Comparison of ENCODE assay signal across 14 mouse cellular contexts in the genomic region with DNA sequence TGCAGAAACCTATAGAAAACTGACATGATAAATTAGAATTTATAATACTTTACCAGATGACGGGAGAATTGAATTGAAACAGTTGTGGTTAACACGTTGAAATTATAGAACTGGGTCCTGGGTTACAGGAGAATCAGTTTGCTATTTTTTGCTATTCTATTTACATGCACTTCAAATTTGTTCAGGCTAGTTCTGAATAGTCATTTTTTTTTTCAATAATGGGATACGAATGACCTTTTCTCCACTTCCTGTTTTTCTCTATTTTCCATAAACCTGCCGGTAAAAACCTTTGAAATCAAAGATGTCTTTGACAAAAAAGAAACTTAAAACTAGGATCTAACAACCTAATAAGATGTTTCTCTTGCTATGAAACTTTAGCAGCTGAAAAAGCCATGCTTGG. TPM values are rescaled to one million over a fixed set of nuclear protein-coding genes. Genes with fewer than 3 reads are reported as not detected.
DNase-seq lines count a peak whose midpoint lies in the region; ATAC-seq and TF ChIP-seq lines count a peak whose summit lies in the region.
"Had no signal": no experiment of that assay in that cellular context is flagged by ENCODE, and none has a peak within 500 bp of the region (broad histone marks: within the 10 kb centered on the region; RNA-seq: fewer than 3 reads in every experiment).

No protein-coding gene starts in this region.

- no peaks in the 10 kb centered on the region for H3K36me3 ChIP-seq in heart, embryonic 12.5 days
- H3K36me3 ChIP-seq in lung, embryonic 16.5 days (ENCODE audit: control insufficient read depth, insufficient read depth, low read length), result no peaks in the 10 kb centered on the region
- no peaks in the 10 kb centered on the region for H3K36me3 ChIP-seq in intestine, embryonic 14.5 days (ENCODE audit: control insufficient read depth, insufficient read depth, low read length)
- no peaks in the 10 kb centered on the region for H3K36me3 ChIP-seq in small intestine, adult 2 months (ENCODE audit: control insufficient read depth, insufficient read depth, low read length)

- no peak for DNase-seq in heart, postnatal 36 days
- no peak for DNase-seq in lung, postnatal 36 days
- no peak for DNase-seq in intestine, embryonic 14.5 days (ENCODE audit: low spot score)
- no peak for DNase-seq in layer of hippocampus, postnatal 25 days (ENCODE audit: extremely low spot score in 1 of 2, low spot score in 1 of 2)
- no peak for DNase-seq in cerebellum, postnatal 14 days
- DNase-seq: adrenal gland, adult 8-10 months; embryo, embryonic 11 days; forebrain, postnatal 0 days; right cerebral cortex, postnatal 4 days; thymus, adult 18-20 months had no signal

- no peaks in the 10 kb centered on the region for H3K27me3 ChIP-seq in heart, embryonic 12.5 days (replicated peaks)
- H3K27me3 ChIP-seq in lung, embryonic 16.5 days (ENCODE audit: control insufficient read depth, insufficient read depth, low read depth, low read length), result no peaks in the 10 kb centered on the region
- no peaks in the 10 kb centered on the region for H3K27me3 ChIP-seq in intestine, embryonic 14.5 days (replicated peaks; ENCODE audit: control insufficient read depth, insufficient read depth, low read length)
- no peaks in the 10 kb centered on the region for H3K27me3 ChIP-seq in small intestine, adult 2 months (ENCODE audit: control insufficient read depth, insufficient read depth, low read length)
- H3K27me3 ChIP-seq: Patski had no signal

- H3K4me1 ChIP-seq in heart, embryonic 12.5 days (replicated peaks), result peaks cover 22% of the 10 kb centered on the region
- peaks cover 12% of the 10 kb centered on the region for H3K4me1 ChIP-seq in lung, embryonic 16.5 days (replicated peaks; ENCODE audit: control insufficient read depth, insufficient read depth, low read length)
- peaks cover 16% of the 10 kb centered on the region for H3K4me1 ChIP-seq in intestine, embryonic 14.5 days (replicated peaks; ENCODE audit: control insufficient read depth, insufficient read depth, low read length)
- H3K4me1 ChIP-seq in small intestine, adult 2 months (ENCODE audit: control insufficient read depth, insufficient read depth, insufficient read length, low read length), result peaks cover 8% of the 10 kb centered on the region; the same call in 1 of the 2 replicates

- 0 out of 2 replicates have a peak overlapping the region, but pooled peaks have one; percentile 11 for H3K9ac ChIP-seq in heart, embryonic 12.5 days
- H3K9ac ChIP-seq in lung, embryonic 16.5 days (ENCODE audit: low read length), result peak overlapping the region; percentile 32; the same call in 1 of the 2 replicates
- no peak overlapping the region for H3K9ac ChIP-seq in intestine, embryonic 14.5 days (ENCODE audit: low read length)
- H3K9ac ChIP-seq: forebrain, postnatal 0 days had no signal

- no peak for TF ChIP-seq CTCF in small intestine, adult 2 months (IDR thresholded peaks at IDR 0.05; ENCODE audit: extremely low read depth, insufficient read length, insufficient replicate concordance, low read depth, low read length)

- intact Hi-C loops in heart, postnatal 36 days (cut with DNase I), result no loop called here

- peak overlapping the region; percentile 43 for H3K4me2 ChIP-seq in heart, embryonic 12.5 days
- H3K4me2 ChIP-seq in lung, embryonic 16.5 days (ENCODE audit: low read depth, low read length), result peak overlapping the region; percentile 42
- peak overlapping the region; percentile 31 for H3K4me2 ChIP-seq in intestine, embryonic 14.5 days (ENCODE audit: low read length)

- WGBS in heart, embryonic 12.5 days, result 70% methylated on average over 4 of the region's 4 CpGs
- WGBS in lung, embryonic 16.5 days, result 47% methylated on average over 4 of the region's 4 CpGs
- WGBS in intestine, embryonic 14.5 days, result 68% methylated on average over 4 of the region's 4 CpGs
- WGBS in small intestine, adult 2 months, result 42% methylated on average over 4 of the region's 4 CpGs

- peak overlapping the region; percentile 77 for H3K27ac ChIP-seq in heart, embryonic 12.5 days (ENCODE audit: poor library complexity, severe bottlenecking)
- peak overlapping the region; percentile 91 for H3K27ac ChIP-seq in lung, embryonic 16.5 days (ENCODE audit: low read length)
- H3K27ac ChIP-seq in intestine, embryonic 14.5 days (ENCODE audit: low read depth), result peak overlapping the region; percentile 8
- peak overlapping the region; percentile 81 for H3K27ac ChIP-seq in small intestine, adult 2 months (ENCODE audit: insufficient read depth, low read depth, low read length)

- no peak for ATAC-seq in heart, embryonic 12.5 days (ENCODE audit: insufficient number of reproducible peaks, low FRiP score)
- ATAC-seq in lung, embryonic 16.5 days (ENCODE audit: low read depth), result no peak
- ATAC-seq in intestine, embryonic 14.5 days (replicated peaks; ENCODE audit: low FRiP score, low TSS enrichment, low read depth), result no peak
- ATAC-seq: forebrain, postnatal 0 days had no signal

- H3K4me3 ChIP-seq in heart, embryonic 12.5 days, result no peak overlapping the region
- peak overlapping the region; percentile 34 for H3K4me3 ChIP-seq in lung, embryonic 16.5 days (ENCODE audit: low read length)
- no peak overlapping the region for H3K4me3 ChIP-seq in intestine, embryonic 14.5 days (ENCODE audit: low read depth, low read length)
- no peak overlapping the region for H3K4me3 ChIP-seq in small intestine, adult 2 months (ENCODE audit: low read depth, low read length)

- TF ChIP-seq POLR2A in small intestine, adult 2 months (IDR thresholded peaks at IDR 0.05; ENCODE audit: low read depth, low read length), result no peak

- no peaks in the 10 kb centered on the region for H3K9me3 ChIP-seq in heart, embryonic 12.5 days (replicated peaks)
- no peaks in the 10 kb centered on the region for H3K9me3 ChIP-seq in lung, embryonic 16.5 days (ENCODE audit: control insufficient read depth, low read length)
- no peaks in the 10 kb centered on the region for H3K9me3 ChIP-seq in intestine, embryonic 14.5 days (ENCODE audit: control insufficient read depth, low read length)

RNA-seq across cellular contexts. Expression of a gene that starts 0.7 kb away (rescaled TPM):
- polyA plus RNA-seq in heart, embryonic 12.5 days (2016; fragmentation: Nextera tagmentation; extraction: Ambion mirVana), result 3.5 and 3.7 TPM in 2 replicates
- 10 to 100 TPM; 11.2 to 13.0 TPM for total RNA-seq in heart, postnatal 36 days (2021)
- 5.2 and 6.1 TPM in 2 replicates for polyA plus RNA-seq in lung, embryonic 16.5 days (2015; fragmentation: Nextera tagmentation; extraction: Ambion mirVana)
- polyA plus RNA-seq in intestine, embryonic 14.5 days (2014; fragmentation: Nextera tagmentation; extraction: Ambion mirVana), result 3.8 and 4.3 TPM in 2 replicates
- polyA plus RNA-seq in small intestine, adult 2 months (2012; rRNA removed), result 5.2 and 10.4 TPM in 2 replicates
- 1 to 10 TPM; 2.6 to 5.4 TPM for total RNA-seq in layer of hippocampus, postnatal 25 days (2021)

Comparison
In these comparisons a context has a peak if more than half of its experiments do, and no peak if none do; other contexts are left out.
1. H3K27ac ChIP-seq: peak in every context shown above with its lines; median percentile 91 in lung, embryonic 16.5 days; 81 in small intestine, adult 2 months; 77 in heart, embryonic 12.5 days; 8 in intestine, embryonic 14.5 days.